Mouse (Mus musculus): ENCODE measurements around the gene Pld3.

The Pld3 gene

GRCm38 (mm10) chr7:27486770-27487697 is 66.0 kb downstream of the Pld3 start, which contains the start of gene Sertad1:
Sertad1 (plus strand) TSS chr7:27486910.
- DNase-seq (ENCODE audit: low read depth, low spot score): peak; percentile 99

- DNase-seq (ENCODE audit: low read depth, low spot score): no peak
Measured at GRCm38 (mm10) chr7:27486102-27486769, 66.8 kb downstream of the Pld3 start.

- DNase-seq (ENCODE audit: low read depth, low spot score): no peak
Measured at GRCm38 (mm10) chr7:27483860-27484259, 69.2 kb downstream of the Pld3 start.
